Mouse (Mus musculus) cerebellum, postnatal 4 days (tissue): ENCODE results near the gene Vmn1r142.
"Not testable (repeated sequence)": the region's sequence is repeated elsewhere in the genome, so short reads cannot be mapped to it uniquely, and the experiment has no call there.

Experiments
- DNase-seq, 2 experiments: peaks; one replicate each; pipeline ENCODE4 v3.0.0; 2022; ENCODE audit warnings: low spot score in 2 of 2, mixed read lengths in 1 of 2

Vmn1r142 gene

DNA sequence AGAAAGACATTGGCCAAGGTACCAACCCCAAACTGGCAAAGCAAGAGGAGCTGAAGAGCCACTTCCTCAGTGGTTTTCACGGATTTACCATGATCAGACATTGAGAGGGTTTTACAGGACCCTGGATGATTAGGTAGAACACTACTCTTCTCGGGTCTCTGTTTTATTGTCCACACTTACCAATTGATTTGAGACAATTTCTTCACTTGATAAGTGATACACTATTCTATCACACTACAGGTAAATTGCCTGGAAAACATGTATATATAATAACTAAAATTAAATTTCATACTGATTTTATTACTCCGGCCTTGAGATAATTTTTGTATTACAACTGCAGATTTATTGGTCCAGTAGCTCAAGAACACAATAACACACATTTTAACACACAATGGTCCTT lies at the start of gene Vmn1r142:
Gene Vmn1r142 (minus strand): TSS at position 101 of the 400 bp plus-strand sequence.
- not testable (repeated sequence) for DNase-seq

DNA sequence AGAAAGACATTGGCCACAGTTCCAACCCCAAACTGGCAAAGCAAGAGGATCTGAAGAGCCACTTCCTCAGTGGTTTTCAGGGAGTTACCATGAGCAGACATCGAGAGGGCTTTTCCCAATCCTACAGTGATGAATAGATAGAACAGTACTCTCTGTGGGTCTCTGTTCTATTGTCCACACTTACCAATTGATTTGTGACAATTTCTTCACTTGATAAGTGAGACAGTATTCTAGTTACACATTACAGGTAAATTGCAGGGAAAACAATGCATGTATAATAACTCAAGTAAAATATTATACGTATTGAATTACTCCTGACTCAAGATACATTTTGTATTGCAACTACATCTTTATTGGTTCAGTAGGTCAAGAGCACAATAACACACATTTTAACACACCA lies 37.3 kb upstream of the Vmn1r142 start, which contains the start of gene Gm8653:
Gene Gm8653 (minus strand): TSS at position 101 of the 400 bp plus-strand sequence.
- DNase-seq = not testable (repeated sequence)

DNA sequence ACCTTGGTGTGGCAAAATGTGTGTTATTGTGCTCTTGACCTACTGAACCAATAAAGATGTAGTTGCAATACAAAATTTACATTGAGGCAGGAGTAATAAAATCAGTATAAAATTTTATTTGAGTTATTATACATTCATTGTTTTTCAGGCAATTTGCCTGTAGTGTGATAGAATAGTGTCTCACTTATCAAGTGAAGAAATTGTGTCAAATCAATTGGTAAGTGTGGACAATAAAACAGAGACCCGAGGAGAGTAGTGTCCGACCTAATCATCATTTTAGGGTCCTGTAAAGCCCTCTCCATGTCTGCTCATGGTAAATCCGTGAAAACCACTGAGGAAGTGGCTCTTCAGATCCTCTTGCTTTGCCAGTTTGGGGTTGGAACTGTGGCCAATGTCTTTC lies 25.2 kb upstream of the Vmn1r142 start, which contains the start of gene Vmn1r143:
Gene Vmn1r143 (plus strand): TSS at position 301 of the 400 bp plus-strand sequence.
- not testable (repeated sequence) for DNase-seq

DNA sequence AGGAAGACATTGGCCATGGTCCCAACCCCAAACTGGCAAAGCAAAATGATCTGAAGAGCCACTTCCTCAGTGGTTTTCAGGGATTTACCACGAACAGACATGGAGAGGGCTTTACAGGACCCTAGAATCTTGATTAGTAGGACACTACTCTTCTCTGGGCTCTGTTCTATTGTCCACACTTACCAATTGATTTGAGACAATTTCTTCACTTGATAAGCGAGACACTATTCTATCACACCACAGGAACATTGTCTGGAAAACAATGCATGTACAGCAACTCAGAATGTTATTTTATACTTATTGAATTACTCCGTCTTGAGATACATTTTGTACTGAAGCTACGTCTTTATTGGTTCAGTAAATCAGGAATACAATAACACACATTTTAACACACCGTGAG lies 29.2 kb downstream of the Vmn1r142 start, which contains the start of gene Gm10666:
Gene Gm10666 (minus strand): TSS at position 101 of the 400 bp plus-strand sequence.
- DNase-seq = not testable (repeated sequence)

DNA sequence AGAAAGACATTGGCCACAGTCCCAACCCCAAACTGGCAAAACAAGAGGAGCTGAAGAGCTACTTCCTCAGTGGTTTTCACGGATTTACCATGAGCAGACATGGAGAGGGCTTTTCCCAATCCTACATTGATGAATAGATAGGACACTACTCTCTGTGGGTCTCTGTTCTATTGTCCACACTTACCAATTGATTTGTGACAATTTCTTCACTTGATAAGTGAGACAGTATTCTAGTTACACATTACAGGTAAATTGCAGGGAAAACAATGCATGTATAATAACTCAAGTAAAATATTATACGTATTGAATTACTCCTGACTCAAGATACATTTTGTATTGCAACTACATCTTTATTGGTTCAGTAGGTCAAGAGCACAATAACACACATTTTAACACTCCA lies 45.7 kb downstream of the Vmn1r142 start, which contains the start of gene Gm16451:
Gene Gm16451 (minus strand): TSS at position 101 of the 400 bp plus-strand sequence.
- not testable (repeated sequence) for DNase-seq
